33 mouse cellular contexts compared by ENCODE assay signal in the genomic region with DNA sequence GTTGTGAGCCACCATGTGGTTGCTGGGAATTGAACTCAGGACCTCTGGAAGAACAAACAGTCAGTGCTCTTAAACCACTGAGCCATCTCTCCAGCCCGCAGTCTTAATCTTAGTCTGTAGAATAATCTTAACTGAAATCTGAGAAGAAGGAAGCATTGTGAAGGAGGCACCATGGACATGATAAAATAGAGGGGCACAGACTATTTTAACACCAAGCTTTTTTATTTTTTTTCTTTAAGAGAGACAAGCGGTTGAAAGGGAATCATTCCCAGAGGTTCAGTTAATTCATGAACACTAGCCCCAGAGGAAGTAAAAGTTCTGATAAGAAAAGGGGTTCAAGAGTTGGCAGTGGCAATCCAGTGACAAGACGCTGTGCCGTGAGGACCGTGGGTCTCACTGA.
"Had no signal": no experiment of that assay in that cellular context is flagged by ENCODE, and none has a peak within 500 bp of the region (broad histone marks: within the 10 kb centered on the region; RNA-seq: fewer than 3 reads in every experiment).

No protein-coding gene starts in this region.

- H3K4me2 ChIP-seq: heart, embryonic 13.5 days; heart, embryonic 15.5 days; hindbrain, embryonic 12.5 days; hindbrain, embryonic 13.5 days; hindbrain, embryonic 14.5 days; hindbrain, embryonic 15.5 days; intestine, embryonic 15.5 days; kidney, embryonic 15.5 days had no signal

- H3K27ac ChIP-seq: heart, embryonic 13.5 days; heart, embryonic 15.5 days; hindbrain, embryonic 10.5 days; hindbrain, embryonic 12.5 days; hindbrain, embryonic 13.5 days; hindbrain, embryonic 14.5 days; hindbrain, embryonic 15.5 days; hindbrain, postnatal 0 days; intestine, embryonic 15.5 days; kidney, embryonic 15.5 days; kidney, postnatal 0 days; layer of hippocampus, adult 2 months; left cerebral cortex, adult 2 months had no signal

- H3K4me1 ChIP-seq: heart, embryonic 13.5 days; heart, embryonic 15.5 days; hindbrain, embryonic 10.5 days; hindbrain, embryonic 15.5 days had no signal

- H3K36me3 ChIP-seq: heart, embryonic 13.5 days; heart, embryonic 15.5 days; hindbrain, embryonic 10.5 days; hindbrain, embryonic 12.5 days; hindbrain, embryonic 13.5 days; hindbrain, embryonic 15.5 days; intestine, embryonic 15.5 days; kidney, embryonic 15.5 days had no signal

- H3K4me3 ChIP-seq: heart, embryonic 13.5 days; heart, embryonic 15.5 days; hindbrain, embryonic 10.5 days; hindbrain, embryonic 12.5 days; hindbrain, embryonic 13.5 days; hindbrain, embryonic 15.5 days; intestine, embryonic 15.5 days; kidney, embryonic 15.5 days; layer of hippocampus, adult 2 months; left cerebral cortex, adult 2 months had no signal

- DNase-seq: heart, postnatal 10 days; heart, postnatal 14 days; heart, postnatal 36 days; heart, postnatal 4 days; kidney, adult 11 months; kidney, adult 18-20 months; kidney, adult 2 months; kidney, adult 8-10 months; kidney, adult 9 months; kidney, postnatal 10 days; kidney, postnatal 14 days; kidney, postnatal 25 days; kidney, postnatal 36 days; kidney, postnatal 4 days; layer of hippocampus, adult 9-11 months; layer of hippocampus, postnatal 36 days had no signal

- H3K9me3 ChIP-seq: heart, embryonic 13.5 days; heart, embryonic 15.5 days; hindbrain, embryonic 10.5 days; hindbrain, embryonic 12.5 days; hindbrain, embryonic 13.5 days; hindbrain, embryonic 15.5 days; intestine, embryonic 15.5 days; kidney, embryonic 15.5 days had no signal

- H3K9ac ChIP-seq: heart, embryonic 13.5 days; heart, embryonic 15.5 days; hindbrain, embryonic 12.5 days; hindbrain, embryonic 13.5 days; hindbrain, embryonic 14.5 days; hindbrain, embryonic 15.5 days; kidney, embryonic 15.5 days had no signal

- H3K27me3 ChIP-seq: heart, embryonic 13.5 days; heart, embryonic 15.5 days; hindbrain, embryonic 12.5 days; hindbrain, embryonic 13.5 days; hindbrain, embryonic 15.5 days; intestine, embryonic 15.5 days; kidney, embryonic 15.5 days had no signal

- ATAC-seq: hindbrain, embryonic 16.5 days; hindbrain, postnatal 0 days; inflammation-experienced regulatory T-cells, adult 6 months; intestine, embryonic 15.5 days; intestine, embryonic 16.5 days; intestine, postnatal 0 days had no signal
